Mouse (Mus musculus) MEL (cell line): Measurements from ENCODE around the gene Ddx59.

Experiments used
- BHLHE40 ChIP-seq: IDR thresholded peaks from 2 replicates; pipeline ENCODE4 v1.6.1; 2012; ENCODE audit warnings: low read depth, mild to moderate bottlenecking, inconsistent platforms, low read length, improper control_type of control experiment, borderline replicate concordance
- CTCF ChIP-seq, 3 experiments: IDR thresholded peaks in 2 of 3; conservative IDR thresholded peaks in 1 of 3; 2 replicates each; pipeline ENCODE4 v1.5.1; 2011 to 2012; ENCODE audit warnings: low read length in 3 of 3, low read depth in 2 of 3, mild to moderate bottlenecking in 2 of 3, improper control_type of control experiment in 1 of 3, inconsistent platforms in 1 of 3, mixed read lengths in 1 of 3, moderate library complexity in 1 of 3; ENCODE audit not compliant: control insufficient read depth in 1 of 3, insufficient read depth in 1 of 3, poor library complexity in 1 of 3, severe bottlenecking in 1 of 3
- EP300 ChIP-seq, 2 experiments: IDR thresholded peaks; 2 replicates each; pipeline ENCODE4 v1.6.1; 2011; ENCODE audit warnings: improper control_type of control experiment in 2 of 2, low read length in 2 of 2, low read depth in 1 of 2, mild to moderate bottlenecking in 1 of 2
- HCFC1 ChIP-seq: IDR thresholded peaks from 2 replicates; pipeline ENCODE4 v1.6.1; 2012; ENCODE audit warnings: low read depth, mild to moderate bottlenecking, inconsistent platforms, low read length, improper control_type of control experiment, moderate library complexity
- JUND ChIP-seq: IDR thresholded peaks from 2 replicates; pipeline ENCODE4 v1.6.1; 2011; ENCODE audit warnings: low read depth, mild to moderate bottlenecking, improper control_type of control experiment, low read length
- KAT2A ChIP-seq: conservative IDR thresholded peaks from 2 replicates; pipeline ENCODE4 v1.6.1; 2012; ENCODE audit warnings: low read depth, low read length, improper control_type of control experiment, inconsistent platforms
- MXI1 ChIP-seq: IDR thresholded peaks from 2 replicates; pipeline ENCODE4 v1.6.1; 2011; ENCODE audit warnings: mild to moderate bottlenecking, low read depth, low read length, improper control_type of control experiment
- NELFE ChIP-seq: IDR thresholded peaks from 2 replicates; pipeline ENCODE4 v1.6.1; 2011; ENCODE audit warnings: low read depth, low read length, improper control_type of control experiment
- POLR2A ChIP-seq, 2 experiments: IDR thresholded peaks; 2 replicates each; pipeline ENCODE4 v1.6.1; 2011 to 2012; ENCODE audit warnings: low read length in 2 of 2, mild to moderate bottlenecking in 2 of 2, control low read depth in 1 of 2, improper control_type of control experiment in 1 of 2, low read depth in 1 of 2, moderate library complexity in 1 of 2; ENCODE audit not compliant: control insufficient read depth in 1 of 2, insufficient read depth in 1 of 2, poor library complexity in 1 of 2
- RAD21 ChIP-seq: IDR thresholded peaks from 2 replicates; pipeline ENCODE4 v1.6.1; 2011; ENCODE audit warnings: mild to moderate bottlenecking, low read depth, low read length, improper control_type of control experiment
- RCOR1 ChIP-seq: IDR thresholded peaks from 2 replicates; pipeline ENCODE4 v1.6.1; 2012; ENCODE audit warnings: low read depth, mild to moderate bottlenecking, inconsistent platforms, low read length, improper control_type of control experiment
- ZC3H11A ChIP-seq: IDR thresholded peaks from 2 replicates; pipeline ENCODE4 v1.6.1; 2012; ENCODE audit warnings: low read depth, mild to moderate bottlenecking, inconsistent platforms, low read length, improper control_type of control experiment
- ZKSCAN1 ChIP-seq: IDR thresholded peaks from 2 replicates; pipeline ENCODE4 v1.6.1; 2012; ENCODE audit warnings: low read depth, mild to moderate bottlenecking, inconsistent platforms, low read length, improper control_type of control experiment, moderate library complexity

- TF ChIP-seq POLR2A (IDR thresholded peaks at IDR 0.05; ENCODE audit: control insufficient read depth in 1 of 2, insufficient read depth in 1 of 2, low read depth in 1 of 2, low read length in 2 of 2, poor library complexity in 1 of 2) (no peak), ZKSCAN1 (no peak), ZC3H11A (no peak), HCFC1 (no peak), CTCF (IDR thresholded peaks at IDR 0.05 in 2 of 3, conservative IDR thresholded peaks at IDR 0.05 in 1 of 3; ENCODE audit: control insufficient read depth in 1 of 3, insufficient read depth in 1 of 3, low read depth in 2 of 3, low read length in 3 of 3, poor library complexity in 1 of 3, severe bottlenecking in 1 of 3) (no peak), RAD21 (no peak), RCOR1 (no peak), JUND (no peak), EP300 (IDR thresholded peaks at IDR 0.05; ENCODE audit: low read depth in 1 of 2, low read length in 2 of 2) (no peak), BHLHE40 (no peak), MXI1 (no peak), NELFE (no peak), KAT2A (no peak)
Measured at GRCm38 (mm10) chr1:136446933-136447332, 31.9 kb downstream of the Ddx59 start.
